Mouse (Mus musculus): ENCODE measurements around the gene Sarnp.

DNA sequence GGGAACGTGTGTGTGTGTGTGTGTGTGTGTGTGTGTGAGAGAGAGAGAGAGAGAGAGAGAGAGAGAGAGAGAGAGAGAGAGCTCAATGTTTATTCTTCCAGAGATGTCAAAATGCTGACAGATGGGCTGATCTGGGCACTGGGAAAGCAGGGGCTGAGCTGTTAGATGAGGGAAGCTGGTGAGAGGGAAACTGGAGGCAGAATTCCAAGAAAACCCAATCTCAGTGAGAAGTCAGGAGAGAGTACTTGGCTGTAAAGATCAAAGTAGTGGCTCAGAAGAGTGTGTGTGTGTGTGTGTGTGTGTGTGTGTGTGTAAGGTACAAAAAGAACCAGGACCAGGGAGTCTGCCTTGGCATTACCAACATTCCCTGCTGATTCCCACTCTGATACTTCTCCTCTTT lies 80.4 kb downstream of the Sarnp start:
- TF ChIP-seq CTCF (IDR thresholded peaks at IDR 0.05; ENCODE audit: borderline replicate concordance, extremely low read depth, insufficient read depth, insufficient read length) (no peak), POLR2A (IDR thresholded peaks at IDR 0.05; ENCODE audit: borderline replicate concordance, extremely low read depth, insufficient read depth, insufficient read length, poor library complexity, severe bottlenecking) (no peak)
